Mouse (Mus musculus): ENCODE results near the gene Sit1. TPM values are rescaled to one million over a fixed set of nuclear protein-coding genes. Genes with fewer than 3 reads are reported as not detected.
A peak's percentile ranks its signal among the peaks of the same experiment; 100 is the strongest.

Sit1 gene
- polyA plus RNA-seq, 1 experiment from 2014 or later: 0.94 TPM

DNA sequence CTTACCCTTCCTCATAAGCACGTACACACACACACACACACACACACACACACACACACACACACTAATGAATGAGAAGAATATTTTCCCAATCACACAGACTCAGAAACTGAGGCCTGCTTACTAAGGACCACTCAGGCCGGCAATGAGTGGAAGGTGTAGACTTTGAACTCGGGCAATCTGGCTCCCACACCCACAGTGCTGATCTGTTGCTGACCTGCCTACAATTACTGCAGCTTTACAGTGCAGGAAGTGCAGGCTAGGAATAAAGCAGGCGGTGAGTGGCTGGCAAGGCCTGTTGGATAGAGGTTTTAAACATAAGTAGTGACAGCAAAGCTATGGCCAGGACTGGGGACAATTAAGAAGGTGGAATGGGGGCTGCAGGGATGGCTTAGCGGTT, 2.5 kb downstream of the Sit1 start:
- no peak overlapping the region for H3K9ac ChIP-seq (replicated peaks)
- no peak for DNase-seq
- ATAC-seq: no peak
- no peak for TF ChIP-seq CTCF (IDR thresholded peaks at IDR 0.05; ENCODE audit: low read depth)
- no peak for TF ChIP-seq EP300 (IDR thresholded peaks at IDR 0.05; ENCODE audit: low read depth)
- H3K4me1 ChIP-seq (ENCODE audit: insufficient read depth): peaks cover 10% of the 10 kb centered on the region
- no peak overlapping the region for H3K4me3 ChIP-seq (ENCODE audit: low read depth, low read length)
- WGBS (ENCODE audit: insufficient replicate concordance): 74% methylated on average over 5 of the region's 5 CpGs
- no peak overlapping the region for H3K27ac ChIP-seq (ENCODE audit: low read depth)
- no peaks in the 10 kb centered on the region for H3K36me3 ChIP-seq (replicated peaks; ENCODE audit: insufficient read depth, low read length)
- H3K9me3 ChIP-seq (ENCODE audit: low read length): no peaks in the 10 kb centered on the region
- no peaks in the 10 kb centered on the region for H3K27me3 ChIP-seq (ENCODE audit: insufficient read depth, low read length)
- no peak overlapping the region for H3K4me2 ChIP-seq (ENCODE audit: low read depth, low read length)

DNA sequence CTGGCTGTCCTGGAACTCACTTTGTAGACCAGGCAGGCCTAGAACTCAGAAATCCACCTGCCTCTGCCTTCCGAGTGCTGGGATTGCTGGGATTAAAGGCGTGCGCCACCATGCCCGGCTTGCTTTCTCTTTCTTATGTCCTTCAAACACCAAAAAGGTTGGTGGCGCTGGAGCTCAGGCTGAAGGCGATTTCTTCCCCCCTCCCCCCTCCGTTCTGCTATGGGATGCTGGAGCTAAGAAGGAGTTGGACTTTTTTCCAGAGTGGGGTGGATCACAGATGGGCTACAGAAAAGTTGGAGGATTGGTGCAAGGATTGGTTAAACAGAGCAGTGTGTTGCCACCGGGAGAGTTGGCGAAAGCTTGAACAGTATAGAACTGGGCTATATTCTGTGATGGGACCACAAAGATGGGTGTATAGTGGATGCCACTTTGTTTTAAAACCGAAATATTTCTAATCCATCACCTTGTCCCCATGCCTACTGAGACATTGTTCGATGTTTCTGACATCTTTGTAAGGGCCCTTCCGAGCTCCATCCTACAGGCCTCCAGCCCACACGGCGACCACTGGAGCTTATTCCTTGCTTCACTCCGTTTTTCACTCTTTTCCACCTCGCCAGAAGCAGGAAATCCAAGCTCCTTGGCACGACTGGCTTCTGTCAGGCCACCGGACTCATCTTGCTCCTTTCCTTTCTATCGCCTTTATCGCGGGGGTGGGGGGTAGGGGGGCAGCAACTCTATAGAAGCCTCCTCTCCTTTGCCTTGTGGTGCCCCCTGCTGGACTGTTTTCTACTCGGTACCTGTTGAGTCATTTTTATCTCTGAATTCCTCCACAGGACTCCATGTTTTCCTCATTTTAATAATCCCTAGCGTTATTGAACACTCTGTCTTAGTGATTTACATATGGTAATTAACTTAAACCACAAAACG, 4.4 kb downstream of the Sit1 start:
- WGBS (ENCODE audit: insufficient replicate concordance): 44% methylated on average over 24 of the region's 24 CpGs
- ATAC-seq: no peak
- TF ChIP-seq EP300 (IDR thresholded peaks at IDR 0.05; ENCODE audit: low read depth) (no peak), CTCF (IDR thresholded peaks at IDR 0.05; ENCODE audit: low read depth) (peak; percentile 76)
- Histone ChIP-seq H3K27me3 (ENCODE audit: insufficient read depth, low read length) (no peaks in the 10 kb centered on the region), H3K4me1 (ENCODE audit: insufficient read depth) (peaks cover 10% of the 10 kb centered on the region), H3K9me3 (ENCODE audit: low read length) (no peaks in the 10 kb centered on the region), H3K4me2 (ENCODE audit: low read depth, low read length) (peak overlapping the region; percentile 82), H3K4me3 (ENCODE audit: low read depth, low read length) (no peak overlapping the region), H3K27ac (ENCODE audit: low read depth) (peak overlapping the region; percentile 69), H3K36me3 (replicated peaks; ENCODE audit: insufficient read depth, low read length) (no peaks in the 10 kb centered on the region), H3K9ac (replicated peaks) (no peak overlapping the region; the same call in 1 of the 2 replicates)
- peak; percentile 80 for DNase-seq

DNA sequence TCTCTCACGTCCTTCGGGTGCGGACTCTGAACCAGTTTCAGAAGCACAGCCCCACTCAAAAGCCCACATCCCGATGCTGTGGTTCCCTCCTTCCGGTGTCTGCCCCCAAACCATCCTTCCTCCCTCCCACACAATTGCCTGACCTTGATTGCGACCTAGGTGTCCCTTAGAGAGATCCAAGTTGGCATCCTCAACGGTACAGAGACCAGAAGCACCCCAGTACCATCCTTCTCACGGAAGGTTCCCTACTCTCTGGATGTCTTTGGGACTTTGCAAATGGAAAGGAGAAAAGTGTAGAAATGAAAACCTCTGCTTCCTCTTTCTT, 5.0 kb downstream of the Sit1 start:
- Histone ChIP-seq H3K27ac (ENCODE audit: low read depth) (peak overlapping the region; percentile 69), H3K4me2 (ENCODE audit: low read depth, low read length) (peak overlapping the region; percentile 82), H3K27me3 (ENCODE audit: insufficient read depth, low read length) (no peaks in the 10 kb centered on the region), H3K36me3 (replicated peaks; ENCODE audit: insufficient read depth, low read length) (no peaks in the 10 kb centered on the region), H3K4me1 (ENCODE audit: insufficient read depth) (peaks cover 10% of the 10 kb centered on the region), H3K4me3 (ENCODE audit: low read depth, low read length) (peak overlapping the region; percentile 46), H3K9ac (replicated peaks) (peak overlapping the region; percentile 59), H3K9me3 (ENCODE audit: low read length) (no peaks in the 10 kb centered on the region)
- WGBS (ENCODE audit: insufficient replicate concordance): 30% methylated on average over 8 of the region's 8 CpGs
- DNase-seq (no peak), ATAC-seq (no peak; the same call in none of the 2 replicates)
- TF ChIP-seq CTCF (IDR thresholded peaks at IDR 0.05; ENCODE audit: low read depth) (no peak), EP300 (IDR thresholded peaks at IDR 0.05; ENCODE audit: low read depth) (no peak)

DNA sequence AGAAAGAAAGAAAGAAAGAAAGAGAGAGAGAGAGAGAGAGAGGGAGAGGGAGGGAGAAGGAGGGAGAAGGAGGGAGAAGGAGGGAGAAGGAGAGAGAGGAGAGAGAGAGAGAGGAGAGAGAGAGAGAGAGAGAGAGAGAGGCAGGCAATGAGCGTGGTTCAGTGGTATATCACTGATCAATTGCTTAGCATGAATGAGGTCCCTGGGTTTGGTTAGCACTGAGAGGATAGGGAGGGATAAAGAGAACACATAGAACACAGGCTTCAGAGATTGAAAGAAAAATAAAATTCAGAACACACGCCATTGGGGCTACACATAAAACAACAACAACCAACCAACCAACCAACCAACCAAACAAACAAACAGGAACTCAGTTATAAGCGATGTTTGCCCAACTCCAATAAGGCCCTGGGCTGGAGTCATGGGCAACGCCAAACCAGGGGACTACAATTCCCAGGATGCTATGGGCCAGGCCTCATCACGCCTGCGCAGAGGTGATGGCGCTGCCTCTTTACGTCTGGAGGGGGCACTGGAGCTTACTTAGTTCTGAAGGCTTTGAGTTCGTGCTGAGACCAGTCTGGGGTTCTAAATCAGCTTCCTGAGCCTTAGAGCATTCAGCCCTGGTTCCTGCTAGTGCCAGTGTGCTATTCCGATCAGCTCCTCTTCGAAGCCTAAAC, 5.5 kb downstream of the Sit1 start:
- H3K4me1 ChIP-seq (ENCODE audit: insufficient read depth): peaks cover 10% of the 10 kb centered on the region
- peak overlapping the region; percentile 46 for H3K4me3 ChIP-seq (ENCODE audit: low read depth, low read length)
- DNase-seq (peak; percentile 88), ATAC-seq (peak; percentile 94)
- no peaks in the 10 kb centered on the region for H3K36me3 ChIP-seq (replicated peaks; ENCODE audit: insufficient read depth, low read length)
- H3K27ac ChIP-seq (ENCODE audit: low read depth): peak overlapping the region; percentile 69
- TF ChIP-seq CTCF (IDR thresholded peaks at IDR 0.05; ENCODE audit: low read depth) (peak; percentile 76), EP300 (IDR thresholded peaks at IDR 0.05; ENCODE audit: low read depth) (no peak)
- 17% methylated on average over 11 of the region's 11 CpGs for WGBS (ENCODE audit: insufficient replicate concordance)
- H3K9me3 ChIP-seq (ENCODE audit: low read length): no peaks in the 10 kb centered on the region
- H3K27me3 ChIP-seq (ENCODE audit: insufficient read depth, low read length): no peaks in the 10 kb centered on the region
- H3K9ac ChIP-seq (replicated peaks): peak overlapping the region; percentile 59
- peak overlapping the region; percentile 82 for H3K4me2 ChIP-seq (ENCODE audit: low read depth, low read length)

DNA sequence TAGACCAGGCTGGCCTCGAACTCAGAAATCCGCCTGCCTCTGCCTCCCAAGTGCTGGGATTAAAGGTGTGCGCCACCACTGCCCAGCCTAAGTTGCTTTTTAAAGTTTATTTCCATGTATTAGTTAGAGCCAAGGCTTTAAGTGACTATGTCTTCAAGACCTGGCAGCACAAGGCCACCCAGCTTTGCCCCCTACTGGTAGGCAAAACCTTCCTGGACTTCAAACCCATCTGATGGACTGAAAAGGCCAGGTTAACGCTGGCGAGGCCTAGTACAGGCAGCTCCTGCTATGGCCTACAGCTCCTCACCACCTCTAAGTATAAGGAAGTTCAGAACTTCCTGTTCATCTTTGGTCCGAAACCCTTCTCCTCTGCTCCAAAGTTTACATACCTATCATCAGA, 6.9 kb downstream of the Sit1 start:
- no peaks in the 10 kb centered on the region for H3K9me3 ChIP-seq (ENCODE audit: low read length)
- ATAC-seq (no peak), DNase-seq (no peak)
- H3K4me3 ChIP-seq (ENCODE audit: low read depth, low read length): no peak overlapping the region
- H3K27me3 ChIP-seq (ENCODE audit: insufficient read depth, low read length): no peaks in the 10 kb centered on the region
- TF ChIP-seq EP300 (IDR thresholded peaks at IDR 0.05; ENCODE audit: low read depth) (no peak), CTCF (IDR thresholded peaks at IDR 0.05; ENCODE audit: low read depth) (peak; percentile 54)
- H3K4me1 ChIP-seq (ENCODE audit: insufficient read depth): peaks cover 10% of the 10 kb centered on the region
- WGBS (ENCODE audit: insufficient replicate concordance): 66% methylated on average over 6 of the region's 6 CpGs
- H3K27ac ChIP-seq (ENCODE audit: low read depth): no peak overlapping the region
- H3K4me2 ChIP-seq (ENCODE audit: low read depth, low read length): no peak overlapping the region
- no peaks in the 10 kb centered on the region for H3K36me3 ChIP-seq (replicated peaks; ENCODE audit: insufficient read depth, low read length)
- H3K9ac ChIP-seq (replicated peaks): no peak overlapping the region

DNA sequence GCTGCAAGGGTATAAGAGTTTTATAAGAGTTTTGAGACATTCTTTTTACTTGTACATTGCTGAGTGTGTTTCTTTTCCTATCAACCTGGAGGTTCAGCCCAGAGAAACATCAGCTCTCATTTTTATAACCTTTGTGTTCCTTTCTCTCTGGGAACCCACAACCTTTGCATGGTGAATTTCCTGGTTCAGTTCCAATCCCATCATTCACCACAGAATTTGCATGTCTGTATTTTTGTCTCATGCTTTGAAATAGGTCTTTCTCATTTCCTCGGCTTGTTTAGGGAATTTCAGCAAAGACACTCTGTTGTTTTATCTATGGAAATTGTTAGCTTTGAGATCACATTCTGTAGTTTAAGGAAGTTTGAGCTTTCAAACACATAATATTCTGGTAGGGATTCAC, 9.9 kb downstream of the Sit1 start:
- DNase-seq (no peak), ATAC-seq (no peak)
- H3K9me3 ChIP-seq (ENCODE audit: low read length): no peaks in the 10 kb centered on the region
- H3K4me3 ChIP-seq (ENCODE audit: low read depth, low read length): no peak overlapping the region
- TF ChIP-seq EP300 (IDR thresholded peaks at IDR 0.05; ENCODE audit: low read depth) (no peak), CTCF (IDR thresholded peaks at IDR 0.05; ENCODE audit: low read depth) (no peak)
- H3K4me2 ChIP-seq (ENCODE audit: low read depth, low read length): no peak overlapping the region
- H3K4me1 ChIP-seq (ENCODE audit: insufficient read depth): peaks cover 7% of the 10 kb centered on the region
- no peaks in the 10 kb centered on the region for H3K36me3 ChIP-seq (replicated peaks; ENCODE audit: insufficient read depth, low read length)
- H3K9ac ChIP-seq (replicated peaks): no peak overlapping the region
- 55% methylated on average over 1 of the region's 1 CpGs for WGBS (ENCODE audit: insufficient replicate concordance)
- no peaks in the 10 kb centered on the region for H3K27me3 ChIP-seq (ENCODE audit: insufficient read depth, low read length)
- H3K27ac ChIP-seq (ENCODE audit: low read depth): no peak overlapping the region

Data from liver, postnatal 0 days (tissue).